Mouse (Mus musculus): ENCODE results near the gene Vmn1r85. TPM values are rescaled to one million over a fixed set of nuclear protein-coding genes. Genes with fewer than 3 reads are reported as not detected.
"Not testable (repeated sequence)": the region's sequence is repeated elsewhere in the genome, so short reads cannot be mapped to it uniquely, and the experiment has no call there.

The Vmn1r85 gene
- 0.04 TPM in 1 of 2 replicates, not detected in the other for polyA plus RNA-seq (2015; fragmentation: Nextera tagmentation; extraction: Ambion mirVana)

DNA sequence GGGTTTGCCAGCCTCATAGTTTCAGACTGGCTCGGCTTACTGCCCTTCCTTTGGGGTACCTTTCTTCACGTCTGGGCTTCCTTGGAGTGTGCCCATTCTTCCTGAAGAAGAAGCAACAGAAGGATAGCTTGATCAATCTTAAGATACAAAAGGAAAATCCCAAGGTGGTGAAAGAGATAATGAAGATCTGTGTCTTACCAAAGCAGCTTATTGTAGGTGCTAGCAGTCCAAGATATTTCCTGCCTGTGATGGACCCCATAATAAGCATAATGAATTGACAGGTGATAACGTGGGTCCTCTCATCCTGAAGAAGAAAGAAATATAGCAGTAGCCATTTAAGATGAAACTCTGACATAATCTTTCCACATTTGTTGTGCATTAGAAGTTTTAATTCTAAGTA is at the start of gene Vmn1r85:
Gene Vmn1r85 (minus strand): TSS at position 101 of the 400 bp plus-strand sequence.
- Histone ChIP-seq H3K4me2 (no peak within 1 kb of the TSS), H3K36me3 (no peaks in the 10 kb centered on the region), H3K9ac (no peak within 1 kb of the TSS), H3K27me3 (no peaks in the 10 kb centered on the region), H3K4me1 (no peaks in the 10 kb centered on the region), H3K27ac (no peak within 1 kb of the TSS), H3K9me3 (no peaks in the 10 kb centered on the region), H3K4me3 (no peak within 1 kb of the TSS)
- no peak for ATAC-seq (ENCODE audit: insufficient number of reproducible peaks, low FRiP score, low TSS enrichment, low read depth)
- 60% methylated on average over 3 of the region's 3 CpGs for WGBS

DNA sequence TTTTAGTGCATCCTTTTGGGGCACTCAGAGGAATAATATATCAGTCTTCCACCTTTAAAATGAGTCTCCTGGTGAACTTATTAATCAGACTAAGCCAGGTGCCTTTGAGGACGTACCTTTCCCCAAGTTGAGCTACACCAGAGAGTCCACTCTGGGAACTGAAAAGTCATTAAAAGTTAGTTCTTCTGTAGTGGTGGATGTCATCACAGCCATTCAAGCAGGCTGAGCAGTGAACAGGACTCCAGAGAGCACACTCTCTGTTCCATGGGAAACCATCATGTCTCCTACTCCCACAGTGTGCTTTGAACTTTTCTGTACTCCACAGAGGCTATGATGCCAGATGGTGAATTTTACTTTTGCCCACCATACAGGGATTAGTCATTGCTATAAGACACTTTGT is 45.1 kb upstream of the Vmn1r85 start, which contains the start of gene Vmn1r87:
Gene Vmn1r87 (minus strand): TSS at position 101 of the 400 bp plus-strand sequence.
- H3K4me3 ChIP-seq = no peak within 1 kb of the TSS
- 75% methylated on average over 1 of the region's 1 CpGs for WGBS
- no peaks in the 10 kb centered on the region for H3K4me1 ChIP-seq
- H3K9ac ChIP-seq = no peak within 1 kb of the TSS
- ATAC-seq (ENCODE audit: insufficient number of reproducible peaks, low FRiP score, low TSS enrichment, low read depth) = no peak
- no peaks in the 10 kb centered on the region for H3K27me3 ChIP-seq
- H3K4me2 ChIP-seq = no peak within 1 kb of the TSS
- H3K36me3 ChIP-seq = no peaks in the 10 kb centered on the region
- H3K27ac ChIP-seq = no peak within 1 kb of the TSS
- no peaks in the 10 kb centered on the region for H3K9me3 ChIP-seq

DNA sequence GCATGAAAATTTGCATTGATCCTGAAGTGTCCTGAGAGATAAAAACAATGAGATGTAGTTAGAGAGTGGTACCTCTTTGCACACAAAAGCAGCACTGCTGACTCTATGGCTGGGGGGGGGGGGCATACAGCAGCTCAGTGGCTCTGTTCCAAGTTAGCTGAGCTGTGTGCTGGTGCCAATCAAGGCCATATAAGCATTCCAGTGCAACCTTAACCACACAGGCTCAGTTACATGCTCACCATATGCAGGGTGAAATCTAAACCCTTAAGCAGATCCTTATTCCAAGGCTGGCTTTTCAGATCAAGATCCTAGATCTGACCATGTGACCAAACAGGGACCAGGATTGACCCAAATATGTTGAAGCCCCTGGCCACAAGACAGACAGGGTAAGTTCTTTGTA is 42.4 kb upstream of the Vmn1r85 start:
- H3K4me2 ChIP-seq = no peak overlapping the region
- no peak for ATAC-seq (ENCODE audit: insufficient number of reproducible peaks, low FRiP score, low TSS enrichment, low read depth)

GRCm38 (mm10) chr7:13131856-13132255 is 36.9 kb upstream of the Vmn1r85 start:
- H3K36me3 ChIP-seq = no peaks in the 10 kb centered on the region
- no peak overlapping the region for H3K4me3 ChIP-seq
- H3K9ac ChIP-seq = no peak overlapping the region
- H3K4me1 ChIP-seq = no peaks in the 10 kb centered on the region
- H3K4me2 ChIP-seq = no peak overlapping the region
- ATAC-seq (ENCODE audit: insufficient number of reproducible peaks, low FRiP score, low TSS enrichment, low read depth) = no peak
- WGBS = 86% methylated on average over 2 of the region's 2 CpGs
- H3K27me3 ChIP-seq = no peaks in the 10 kb centered on the region
- no peak overlapping the region for H3K27ac ChIP-seq
- H3K9me3 ChIP-seq = no peaks in the 10 kb centered on the region

More for the DNA sequence above, 42.4 kb upstream of the Vmn1r85 start:
- H3K27me3 ChIP-seq = no peaks in the 10 kb centered on the region
- H3K4me1 ChIP-seq = no peaks in the 10 kb centered on the region
- H3K4me3 ChIP-seq = no peak overlapping the region
- H3K36me3 ChIP-seq = no peaks in the 10 kb centered on the region
- no peaks in the 10 kb centered on the region for H3K9me3 ChIP-seq
- H3K27ac ChIP-seq = no peak overlapping the region
- H3K9ac ChIP-seq = no peak overlapping the region

DNA sequence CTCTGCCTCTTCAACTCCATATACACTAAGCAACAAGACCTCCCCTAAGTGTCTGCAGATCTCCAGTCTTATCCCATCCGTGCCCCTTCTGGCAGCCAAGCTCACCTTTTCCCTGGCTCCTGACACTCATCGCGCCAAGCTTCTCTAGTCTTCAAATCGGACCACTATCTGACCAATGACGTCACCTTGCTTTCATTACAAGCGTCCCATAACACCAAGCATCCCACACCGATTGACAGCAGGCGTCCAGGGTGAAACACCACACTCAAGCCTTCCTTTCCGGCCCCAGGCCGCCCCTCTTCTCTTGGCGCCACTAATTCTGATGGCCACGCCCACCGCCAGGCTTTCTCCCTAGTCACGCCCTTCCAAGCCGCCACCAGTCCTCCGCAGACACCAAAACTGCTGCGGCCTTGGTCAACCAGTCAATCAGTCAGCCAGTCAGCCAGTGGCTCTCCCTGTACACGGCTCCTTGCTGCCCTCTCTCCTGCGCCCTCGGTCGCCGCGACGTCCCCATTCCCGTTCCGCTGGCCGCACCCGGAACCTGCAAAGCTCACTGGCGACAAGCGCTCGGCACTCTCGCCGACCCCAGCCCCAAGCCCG is 28.7 kb upstream of the Vmn1r85 start:
- H3K27ac ChIP-seq, H3K36me3 ChIP-seq, H3K27me3 ChIP-seq, H3K4me1 ChIP-seq, H3K9me3 ChIP-seq, H3K9ac ChIP-seq: not testable (repeated sequence)
- 2% methylated on average over 17 of the region's 34 CpGs for WGBS
- Histone ChIP-seq H3K4me2 (peak overlapping the region; percentile 38), H3K4me3 (peak overlapping the region; percentile 18)
- peak; percentile 71; the same call in 1 of the 2 replicates for ATAC-seq (ENCODE audit: insufficient number of reproducible peaks, low FRiP score, low TSS enrichment, low read depth)

- no peaks in the 10 kb centered on the region for H3K4me1 ChIP-seq
- no peak within 1 kb of the TSS for H3K4me2 ChIP-seq
- H3K27me3 ChIP-seq = no peaks in the 10 kb centered on the region
- H3K4me3 ChIP-seq = no peak within 1 kb of the TSS
- no peaks in the 10 kb centered on the region for H3K9me3 ChIP-seq
- H3K9ac ChIP-seq = no peak within 1 kb of the TSS
- H3K36me3 ChIP-seq = no peaks in the 10 kb centered on the region
- H3K27ac ChIP-seq = no peak within 1 kb of the TSS
- ATAC-seq (ENCODE audit: insufficient number of reproducible peaks, low FRiP score, low TSS enrichment, low read depth) = no peak
Observed at GRCm38 (mm10) chr7:13119817-13120216, 24.8 kb upstream of the Vmn1r85 start, which contains the start of gene Vmn1r86. Gene Vmn1r86, minus strand, starts transcription at chr7:13119917.

DNA sequence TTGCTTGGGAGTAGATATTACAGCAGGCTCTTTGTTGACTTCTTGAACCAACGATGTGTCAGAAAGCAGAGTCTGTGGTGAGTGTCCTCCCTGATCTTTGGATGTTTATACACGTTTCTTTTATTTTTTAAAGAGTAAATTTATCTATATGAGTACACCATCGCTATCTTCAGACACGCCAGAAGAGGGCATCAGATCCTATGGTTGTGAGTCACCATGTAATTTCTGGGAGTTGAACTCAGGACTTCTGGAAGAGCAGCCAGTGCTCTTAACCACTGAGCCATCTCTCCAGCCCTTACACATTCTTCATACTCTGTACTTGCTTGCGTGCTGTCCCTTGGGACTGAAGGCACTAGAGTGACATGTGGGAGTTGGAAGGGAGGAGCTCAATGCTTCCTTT is 22.7 kb downstream of the Vmn1r85 start:
- no peaks in the 10 kb centered on the region for H3K27me3 ChIP-seq
- H3K27ac ChIP-seq = no peak overlapping the region
- no peak overlapping the region for H3K9ac ChIP-seq
- no peaks in the 10 kb centered on the region for H3K4me1 ChIP-seq
- no peak for ATAC-seq (ENCODE audit: insufficient number of reproducible peaks, low FRiP score, low TSS enrichment, low read depth)
- H3K4me3 ChIP-seq = no peak overlapping the region
- no peaks in the 10 kb centered on the region for H3K9me3 ChIP-seq
- no peak overlapping the region for H3K4me2 ChIP-seq
- WGBS = 61% methylated on average over 5 of the region's 5 CpGs
- H3K36me3 ChIP-seq = no peaks in the 10 kb centered on the region

GRCm38 (mm10) chr7:13063399-13063798 is 31.6 kb downstream of the Vmn1r85 start:
- not testable (repeated sequence) for H3K9ac ChIP-seq; H3K27me3 ChIP-seq; H3K9me3 ChIP-seq; H3K36me3 ChIP-seq; H3K4me2 ChIP-seq; H3K4me3 ChIP-seq; H3K4me1 ChIP-seq; ATAC-seq (ENCODE audit: insufficient number of reproducible peaks, low FRiP score, low TSS enrichment, low read depth); H3K27ac ChIP-seq
- WGBS = 53% methylated on average over 2 of the region's 2 CpGs

DNA sequence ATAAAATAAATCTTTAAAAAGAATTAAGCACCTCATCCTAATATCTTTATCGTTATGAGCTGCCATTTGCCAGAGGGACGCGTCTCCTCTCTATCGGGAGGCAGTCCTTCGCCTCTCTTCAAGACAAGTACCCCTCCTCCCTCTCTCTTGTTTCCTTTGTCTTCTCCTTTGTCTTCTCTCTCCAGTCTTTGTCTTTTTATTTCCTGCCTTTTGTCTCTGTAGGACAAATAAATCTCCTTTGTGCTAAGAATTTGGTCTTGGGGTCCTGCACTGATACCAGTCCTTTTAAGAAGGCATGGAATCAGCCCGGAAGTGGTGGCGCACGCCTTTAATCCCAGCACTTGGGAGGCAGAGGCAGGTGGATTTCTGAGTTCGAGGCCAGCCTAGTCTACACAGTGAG is 35.4 kb downstream of the Vmn1r85 start:
- ATAC-seq (ENCODE audit: insufficient number of reproducible peaks, low FRiP score, low TSS enrichment, low read depth) = no peak
- H3K27ac ChIP-seq = no peak overlapping the region
- H3K9me3 ChIP-seq = no peaks in the 10 kb centered on the region
- H3K9ac ChIP-seq = no peak overlapping the region
- H3K36me3 ChIP-seq = no peaks in the 10 kb centered on the region
- no peak overlapping the region for H3K4me2 ChIP-seq
- no peak overlapping the region for H3K4me3 ChIP-seq
- WGBS = 89% methylated on average over 9 of the region's 9 CpGs
- no peaks in the 10 kb centered on the region for H3K4me1 ChIP-seq
- H3K27me3 ChIP-seq = no peaks in the 10 kb centered on the region

DNA sequence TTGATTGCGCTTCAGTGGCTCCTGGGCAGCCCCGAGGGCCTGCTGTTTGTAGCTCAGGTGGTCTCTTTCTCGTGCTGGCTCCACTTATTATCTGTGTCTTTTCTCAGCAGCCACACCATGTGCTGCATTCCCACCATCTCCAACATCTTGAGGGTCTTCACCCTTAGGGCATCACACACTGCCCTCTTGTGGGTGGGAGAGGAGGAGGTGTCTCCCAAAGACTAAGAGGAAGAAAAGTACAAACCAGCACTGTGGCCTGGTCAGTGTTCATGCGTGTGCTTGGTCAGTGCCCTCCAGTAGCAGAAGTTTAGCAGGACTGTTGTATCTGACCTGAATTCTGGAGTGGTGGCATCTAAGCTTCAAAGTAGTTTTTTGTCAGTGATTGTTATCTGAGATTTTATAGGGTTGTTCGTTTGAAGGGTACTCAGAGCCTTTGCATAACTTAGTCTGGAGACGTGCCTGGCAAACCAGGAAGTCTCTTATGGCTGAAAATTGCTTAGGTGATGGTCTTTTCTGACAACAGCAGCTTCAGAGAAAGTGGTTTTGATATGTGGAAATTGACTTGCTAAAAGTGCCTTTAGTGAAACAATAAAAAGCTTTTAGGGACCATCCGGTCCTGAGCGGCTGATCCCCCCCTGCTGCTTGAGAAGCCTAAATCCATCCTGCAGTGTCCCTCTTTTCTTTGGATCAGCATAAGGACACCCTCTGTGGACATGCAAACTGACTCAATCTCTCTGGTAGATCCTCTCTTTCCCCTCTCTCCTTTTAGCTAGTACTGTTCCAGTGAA is 37.9 kb downstream of the Vmn1r85 start:
- no peak overlapping the region for H3K9ac ChIP-seq
- H3K36me3 ChIP-seq = no peaks in the 10 kb centered on the region
- WGBS = 57% methylated on average over 8 of the region's 8 CpGs
- no peaks in the 10 kb centered on the region for H3K27me3 ChIP-seq
- H3K9me3 ChIP-seq = no peaks in the 10 kb centered on the region
- H3K4me3 ChIP-seq = no peak overlapping the region
- H3K27ac ChIP-seq = no peak overlapping the region
- ATAC-seq (ENCODE audit: insufficient number of reproducible peaks, low FRiP score, low TSS enrichment, low read depth) = no peak
- no peak overlapping the region for H3K4me2 ChIP-seq
- peaks cover 5% of the 10 kb centered on the region; the same call in 1 of the 2 replicates for H3K4me1 ChIP-seq

- WGBS = under 1% methylated on average over 41 of the region's 41 CpGs
- ATAC-seq (ENCODE audit: insufficient number of reproducible peaks, low FRiP score, low TSS enrichment, low read depth) = peak; percentile 94
Observed at GRCm38 (mm10) chr7:13054287-13055010, 40.5 kb downstream of the Vmn1r85 start, which contains the start of gene Mzf1. Gene Mzf1, minus strand, starts transcription at chr7:13054764.

DNA sequence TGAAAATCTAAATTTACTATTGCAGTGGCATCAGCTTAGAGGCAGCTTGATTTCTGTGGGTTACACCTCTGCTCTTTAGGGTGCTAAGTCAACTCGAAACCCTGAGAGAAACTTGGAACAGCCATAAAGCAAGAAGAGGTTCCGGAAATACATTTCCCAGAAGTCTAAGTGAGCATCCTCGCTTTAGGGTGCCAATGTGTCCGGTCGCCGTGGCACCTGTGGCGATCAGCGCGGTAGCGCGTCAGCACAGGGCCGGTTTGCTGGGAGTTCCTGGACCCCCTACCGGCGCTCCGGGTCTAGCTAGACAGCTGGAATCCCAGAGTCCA is 41.0 kb downstream of the Vmn1r85 start:
- Histone ChIP-seq H3K9me3 (no peaks in the 10 kb centered on the region), H3K27ac (0 out of 2 replicates have a peak overlapping the region, but pooled peaks have one; percentile 61), H3K4me3 (peak overlapping the region; percentile 62), H3K9ac (peak overlapping the region; percentile 55), H3K4me2 (peak overlapping the region; percentile 78), H3K27me3 (no peaks in the 10 kb centered on the region), H3K4me1 (peaks cover 5% of the 10 kb centered on the region; the same call in 1 of the 2 replicates), H3K36me3 (no peaks in the 10 kb centered on the region)
- WGBS = 2% methylated on average over 15 of the region's 15 CpGs
- no peak for ATAC-seq (ENCODE audit: insufficient number of reproducible peaks, low FRiP score, low TSS enrichment, low read depth)

More at GRCm38 (mm10) chr7:13054287-13055010, 40.5 kb downstream of the Vmn1r85 start, which contains the start of gene Mzf1:
- peak within 1 kb of the TSS; percentile 78 for H3K4me2 ChIP-seq
- no peaks in the 10 kb centered on the region for H3K27me3 ChIP-seq
- no peaks in the 10 kb centered on the region for H3K36me3 ChIP-seq
- peak within 1 kb of the TSS; percentile 62 for H3K4me3 ChIP-seq
- H3K27ac ChIP-seq = peak within 1 kb of the TSS; percentile 86
- H3K9ac ChIP-seq = peak within 1 kb of the TSS; percentile 55
- H3K9me3 ChIP-seq = no peaks in the 10 kb centered on the region
- H3K4me1 ChIP-seq = peaks cover 5% of the 10 kb centered on the region; the same call in 1 of the 2 replicates
